Mouse (Mus musculus) midbrain, embryonic 11.5 days (tissue): ENCODE measurements around the gene Slc39a1. TPM values are rescaled to one million over a fixed set of nuclear protein-coding genes. Genes with fewer than 3 reads are reported as not detected.
"Not testable (repeated sequence)": the region's sequence is repeated elsewhere in the genome, so short reads cannot be mapped to it uniquely, and the experiment has no call there.

Experiments used
- ATAC-seq: fragments of 200-750 bp; cut with Nextera tagmentation; 2 replicates; pipeline ENCODE4 v1.8.0; 2017; ENCODE audit warnings: moderate TSS enrichment, moderate library complexity; ENCODE audit not compliant: low FRiP score
- DNase-seq: peaks from one replicate; pipeline ENCODE4 v3.0.0; 2015; ENCODE audit warnings: low spot score; ENCODE audit errors: missing footprints
- H3K27ac ChIP-seq: fragments of 300-500 bp; sonication (generic); 2 replicates; pipeline ENCODE4 v1.5.1; 2014; ENCODE audit warnings: low read depth, low read length
- H3K27me3 ChIP-seq: fragments of 300-500 bp; sonication (generic); 2 replicates; pipeline ENCODE4 v1.6.1; 2014; ENCODE audit warnings: mild to moderate bottlenecking, low read length, moderate library complexity, mixed read lengths; ENCODE audit not compliant: control insufficient read depth, insufficient read depth
- H3K36me3 ChIP-seq: fragments of 300-500 bp; sonication (generic); 2 replicates; pipeline ENCODE4 v1.6.1; 2014; ENCODE audit warnings: mild to moderate bottlenecking, low read length, moderate library complexity, mixed read lengths; ENCODE audit not compliant: control insufficient read depth, insufficient read depth
- H3K4me1 ChIP-seq: fragments of 300-500 bp; sonication (generic); 2 replicates; pipeline ENCODE4 v1.6.1; 2014; ENCODE audit warnings: low read length; ENCODE audit not compliant: control insufficient read depth, insufficient read depth
- H3K4me2 ChIP-seq: fragments of 300-500 bp; sonication (generic); 2 replicates; pipeline ENCODE4 v1.6.1; 2014; ENCODE audit warnings: mild to moderate bottlenecking, moderate library complexity
- H3K4me3 ChIP-seq: fragments of 300-500 bp; sonication (generic); 2 replicates; pipeline ENCODE4 v1.5.1; 2014; ENCODE audit warnings: low read depth, low read length
- H3K9ac ChIP-seq: fragments of 300-500 bp; sonication (generic); 2 replicates; pipeline ENCODE4 v1.6.1; 2014; ENCODE audit warnings: low read length
- H3K9me3 ChIP-seq: fragments of 300-500 bp; sonication (generic); 2 replicates; pipeline ENCODE4 v1.6.1; 2016; ENCODE audit warnings: low read length; ENCODE audit not compliant: control insufficient read depth
- WGBS: fragments of 180-500 bp; shearing (Covaris S2); extraction: QIAGEN DNeasy Blood & Tissue Kit; methylation state at CpG from one replicate; pipeline ENCODE4 v1.1.7; 2014; 5-methylcytosine and 5-hydroxymethylcytosine counted together
- polyA plus RNA-seq: library from polyadenylated mRNA; unstranded; fragments of >200 nt; fragmentation: Nextera tagmentation; extraction: Ambion mirVana; gene quantifications from 2 replicates; pipeline ENCODE4 v1.2.1, GENCODE M21; 2014

Gene Slc39a1
- polyA plus RNA-seq, 1 experiment from 2014 or later, result 59.4 TPM

DNA sequence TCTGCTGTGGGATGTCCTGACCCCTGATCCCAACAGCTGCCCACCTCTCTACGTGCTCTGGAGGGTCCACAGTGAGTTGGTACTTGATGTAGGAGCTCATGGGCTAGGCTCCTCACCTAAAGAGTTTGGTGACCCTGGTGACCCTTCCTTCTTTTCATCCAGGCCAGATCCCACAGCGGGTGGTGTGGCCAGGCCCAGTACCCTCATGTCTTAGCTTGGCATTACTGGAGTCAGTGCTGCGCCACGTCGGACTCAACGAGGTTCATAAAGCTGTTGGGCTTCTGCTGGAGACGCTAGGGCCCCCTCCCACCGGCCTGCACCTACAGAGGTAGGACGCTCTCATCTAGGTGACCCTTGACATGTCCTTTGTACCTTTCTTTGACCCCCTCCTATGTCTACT is 31.2 kb downstream of the Slc39a1 start:
- no peak for DNase-seq
- Histone ChIP-seq H3K27me3 (no peaks in the 10 kb centered on the region), H3K27ac (no peak overlapping the region), H3K9ac (no peak overlapping the region), H3K4me2 (no peak overlapping the region), H3K9me3 (no peaks in the 10 kb centered on the region), H3K4me1 (no peaks in the 10 kb centered on the region), H3K36me3 (peaks cover 11% of the 10 kb centered on the region), H3K4me3 (no peak overlapping the region)
- no peak for ATAC-seq
- 92% methylated on average over 9 of the region's 9 CpGs for WGBS

DNA sequence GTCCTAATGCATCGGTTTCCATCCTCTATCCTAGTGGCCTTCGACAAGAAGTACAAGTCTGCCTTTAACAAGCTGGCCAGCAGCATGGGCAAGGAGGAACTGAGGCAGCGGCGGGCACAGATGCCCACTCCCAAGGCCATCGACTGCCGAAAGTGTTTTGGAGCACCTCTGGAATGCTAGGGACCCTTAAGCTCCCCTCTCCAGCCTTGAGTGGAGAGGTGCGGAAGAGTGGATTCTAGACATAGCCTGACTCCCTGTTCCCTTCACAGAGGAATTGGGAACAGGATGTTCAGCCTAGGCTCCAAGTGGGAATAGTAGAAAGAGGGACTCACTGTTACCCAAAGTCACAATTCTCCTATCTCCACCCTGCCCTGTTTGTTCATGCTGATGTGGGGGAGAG is 31.8 kb downstream of the Slc39a1 start:
- Histone ChIP-seq H3K27me3 (no peaks in the 10 kb centered on the region), H3K9me3 (no peaks in the 10 kb centered on the region), H3K4me3 (no peak overlapping the region), H3K36me3 (peaks cover 11% of the 10 kb centered on the region), H3K4me2 (no peak overlapping the region), H3K9ac (no peak overlapping the region), H3K4me1 (no peaks in the 10 kb centered on the region), H3K27ac (no peak overlapping the region)
- no peak for DNase-seq
- 92% methylated on average over 7 of the region's 7 CpGs for WGBS
- no peak for ATAC-seq

DNA sequence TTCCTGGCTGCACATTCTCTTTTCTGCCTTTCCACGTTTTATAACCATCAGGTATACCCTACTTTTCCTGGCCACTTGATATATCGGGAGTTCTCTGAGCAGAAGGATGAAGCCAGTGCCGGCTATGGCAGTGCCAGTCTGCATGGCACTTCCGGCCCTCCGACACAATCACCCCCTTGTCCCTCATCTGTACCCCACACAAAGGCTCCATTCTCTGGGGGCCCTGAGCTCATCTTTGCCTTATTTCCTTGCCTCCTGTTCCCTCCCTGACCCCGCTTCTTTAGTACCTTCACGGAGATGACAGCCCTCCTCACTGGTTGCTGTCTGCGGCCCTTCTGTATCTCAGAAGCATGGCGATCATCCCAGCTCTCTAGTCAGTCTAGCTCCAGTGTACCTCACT is 32.7 kb downstream of the Slc39a1 start:
- Histone ChIP-seq H3K4me2 (no peak overlapping the region), H3K4me3 (no peak overlapping the region), H3K36me3 (peaks cover 11% of the 10 kb centered on the region), H3K9ac (no peak overlapping the region), H3K27me3 (no peaks in the 10 kb centered on the region), H3K4me1 (no peaks in the 10 kb centered on the region), H3K9me3 (no peaks in the 10 kb centered on the region), H3K27ac (no peak overlapping the region)
- DNase-seq (no peak), ATAC-seq (no peak)
- WGBS, result 95% methylated on average over 9 of the region's 9 CpGs

- H3K4me3 ChIP-seq, result no peak overlapping the region
- peaks cover 4% of the 10 kb centered on the region; the same call in 1 of the 2 replicates for H3K36me3 ChIP-seq
- no peak for DNase-seq
- H3K4me1 ChIP-seq, result no peaks in the 10 kb centered on the region
- no peak overlapping the region for H3K4me2 ChIP-seq
- ATAC-seq, result no peak
- WGBS, result 91% methylated on average over 2 of the region's 2 CpGs
- H3K27ac ChIP-seq, result no peak overlapping the region
- H3K9me3 ChIP-seq, result no peaks in the 10 kb centered on the region
- no peak overlapping the region for H3K9ac ChIP-seq
- no peaks in the 10 kb centered on the region for H3K27me3 ChIP-seq
These were observed 36.2 kb downstream of the Slc39a1 start for GRCm38 (mm10) chr3:90284150-90284549.

- DNase-seq, H3K27ac ChIP-seq, H3K4me1 ChIP-seq, H3K4me2 ChIP-seq, H3K9ac ChIP-seq, H3K36me3 ChIP-seq, H3K27me3 ChIP-seq, H3K4me3 ChIP-seq, H3K9me3 ChIP-seq, ATAC-seq: not testable (repeated sequence)
- WGBS, result 60% methylated on average over 3 of the region's 3 CpGs
These were observed 41.4 kb downstream of the Slc39a1 start for GRCm38 (mm10) chr3:90289403-90289802.

- WGBS, result 85% methylated on average over 1 of the region's 1 CpGs
- ATAC-seq, result no peak
- Histone ChIP-seq H3K9me3 (no peaks in the 10 kb centered on the region), H3K4me1 (peaks cover 11% of the 10 kb centered on the region), H3K27me3 (no peaks in the 10 kb centered on the region), H3K4me2 (no peak overlapping the region), H3K4me3 (no peak overlapping the region), H3K36me3 (no peaks in the 10 kb centered on the region), H3K9ac (no peak overlapping the region), H3K27ac (no peak overlapping the region)
- DNase-seq, result no peak
These were observed 42.6 kb downstream of the Slc39a1 start for GRCm38 (mm10) chr3:90290602-90291001.

- Histone ChIP-seq H3K9ac (peak overlapping the region; percentile 83; the same call in 1 of the 2 replicates), H3K4me3 (peak overlapping the region; percentile 80), H3K27ac (peak overlapping the region; percentile 90), H3K36me3 (no peaks in the 10 kb centered on the region), H3K4me1 (peaks cover 11% of the 10 kb centered on the region), H3K9me3 (no peaks in the 10 kb centered on the region), H3K27me3 (no peaks in the 10 kb centered on the region), H3K4me2 (peak overlapping the region; percentile 63)
- 40% methylated on average over 2 of the region's 2 CpGs for WGBS
- DNase-seq (no peak), ATAC-seq (no peak)
These were observed 44.0 kb downstream of the Slc39a1 start for GRCm38 (mm10) chr3:90291982-90292344.

- peak; percentile 99 for ATAC-seq
- no peaks in the 10 kb centered on the region for H3K36me3 ChIP-seq
- H3K4me2 ChIP-seq, result peak within 1 kb of the TSS; percentile 63
- H3K27ac ChIP-seq, result peak within 1 kb of the TSS; percentile 94
- no peaks in the 10 kb centered on the region for H3K27me3 ChIP-seq
- peak within 1 kb of the TSS; percentile 91 for H3K9ac ChIP-seq
- H3K9me3 ChIP-seq, result no peaks in the 10 kb centered on the region
- H3K4me1 ChIP-seq, result peaks cover 11% of the 10 kb centered on the region
- H3K4me3 ChIP-seq, result peak within 1 kb of the TSS; percentile 80
- peak; percentile 100 for DNase-seq
- WGBS, result under 1% methylated on average over 46 of the region's 47 CpGs
These were observed 44.6 kb downstream of the Slc39a1 start, which contains the start of gene Gatad2b for GRCm38 (mm10) chr3:90292345-90293275. TSS of gene Gatad2b (plus strand) at chr3:90293178.

GRCm38 (mm10) chr3:90293352-90294063 is 45.5 kb downstream of the Slc39a1 start:
- Histone ChIP-seq H3K27ac (peak overlapping the region; percentile 94), H3K27me3 (no peaks in the 10 kb centered on the region), H3K36me3 (no peaks in the 10 kb centered on the region), H3K9me3 (no peaks in the 10 kb centered on the region), H3K9ac (peak overlapping the region; percentile 91), H3K4me1 (peaks cover 11% of the 10 kb centered on the region), H3K4me3 (peak overlapping the region; percentile 80), H3K4me2 (peak overlapping the region; percentile 62)
- under 1% methylated on average over 33 of the region's 68 CpGs for WGBS
- peak; percentile 98 for DNase-seq
- peak; percentile 67 for ATAC-seq
